Mouse (Mus musculus): ENCODE measurements at regions not wholly inside any gene's neighbourhood (a gene's known extent, or its start where the extent isn't known, plus 50 kb on each side); places are given as distances from the start of the nearest gene placed in this dataset.

- DNase-seq (ENCODE audit: low spot score in 2 of 2): no peak
Measured at GRCm38 (mm10) chr13:37704475-37704874, 73.7 kb upstream of the Rreb1 start.

- DNase-seq (ENCODE audit: low spot score in 2 of 2): no peak
Measured at GRCm38 (mm10) chr13:37705482-37705881, 72.7 kb upstream of the Rreb1 start.

GRCm38 (mm10) chr13:37710913-37711312, 67.3 kb upstream of the Rreb1 start:
- DNase-seq (ENCODE audit: low spot score in 2 of 2): no peak

GRCm38 (mm10) chr13:37712908-37713496, 65.2 kb upstream of the Rreb1 start:
- no peak for DNase-seq (ENCODE audit: low spot score in 2 of 2)

GRCm38 (mm10) chr13:37715058-37715712, 63.0 kb upstream of the Rreb1 start:
- DNase-seq (ENCODE audit: low spot score in 2 of 2): no peak

GRCm38 (mm10) chr13:37715770-37716693, 62.2 kb upstream of the Rreb1 start:
- no peak for DNase-seq (ENCODE audit: low spot score in 2 of 2)

GRCm38 (mm10) chr13:37717793-37718192, 60.4 kb upstream of the Rreb1 start:
- no peak for DNase-seq (ENCODE audit: low spot score in 2 of 2)

- no peak for DNase-seq (ENCODE audit: low spot score in 2 of 2)
Measured at GRCm38 (mm10) chr13:37718364-37718763, 59.8 kb upstream of the Rreb1 start.

All from right cerebral cortex, postnatal 36 days (tissue).